Mouse (Mus musculus) stomach, postnatal 0 days (tissue): ENCODE data around the gene Gm27029.

Experiments used
- CTCF ChIP-seq: IDR thresholded peaks from 2 replicates; pipeline ENCODE4 v1.5.1; 2016; ENCODE audit warnings: antibody characterized with exemption, low read depth, mild to moderate bottlenecking, moderate library complexity
- EP300 ChIP-seq: optimal IDR thresholded peaks from 2 replicates; pipeline ENCODE3; 2016; ENCODE audit warnings: antibody characterized with exemption

DNA sequence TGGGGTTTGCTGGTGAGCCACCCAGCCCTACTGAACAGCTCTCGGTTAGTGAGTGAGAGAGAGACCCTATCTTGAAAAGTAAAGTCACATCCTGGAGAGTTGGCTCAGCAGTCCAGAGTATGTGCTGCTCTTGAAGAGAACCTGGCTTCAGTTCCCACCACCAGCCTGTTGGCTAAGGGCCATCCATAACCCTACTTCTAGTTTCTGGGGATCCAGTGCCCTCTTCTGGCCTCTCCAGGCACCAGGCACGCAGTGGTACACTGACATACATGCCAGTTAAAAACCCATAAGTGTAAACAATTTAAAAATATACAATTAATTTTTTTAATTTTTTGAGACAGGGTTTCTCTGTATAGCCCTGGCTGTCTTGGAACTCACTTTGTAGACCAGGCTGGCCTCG, 25.8 kb upstream of the Gm27029 start:
- TF ChIP-seq CTCF (peak; percentile 51), EP300 (no peak)
